In genomic region chr11:106639356-106639692, GRCm38 (mm10) we compare ENCODE assay signal across 15 mouse cellular contexts. TPM values are rescaled to one million over a fixed set of nuclear protein-coding genes. Genes with fewer than 3 reads are reported as not detected.
DNase-seq lines count a peak whose midpoint lies in the region; ATAC-seq and TF ChIP-seq lines count a peak whose summit lies in the region.
"Had no signal": no experiment of that assay in that cellular context is flagged by ENCODE, and none has a peak within 500 bp of the region (broad histone marks: within the 10 kb centered on the region; RNA-seq: fewer than 3 reads in every experiment).

No protein-coding gene starts in this region.

- no peak for DNase-seq in heart, adult 8-10 months (ENCODE audit: low spot score)
- peak; percentile 40 for DNase-seq in lung, postnatal 10 days
- DNase-seq in lung, postnatal 0 days (ENCODE audit: low spot score): no peak
- no peak for DNase-seq in adrenal gland, postnatal 36 days
- no peak for DNase-seq in frontal cortex, postnatal 36 days (ENCODE audit: low spot score in 2 of 2)
- DNase-seq: kidney, adult 18-20 months; midbrain, embryonic 14.5 days had no signal

- peak overlapping the region; percentile 19; the same call in 1 of the 2 replicates for H3K4me2 ChIP-seq in heart, embryonic 12.5 days
- H3K4me2 ChIP-seq in lung, postnatal 0 days (replicated peaks; ENCODE audit: low read depth, low read length): no peak overlapping the region
- 0 out of 2 replicates have a peak overlapping the region, but pooled peaks have one; percentile 6 for H3K4me2 ChIP-seq in forebrain, embryonic 12.5 days
- no peak overlapping the region for H3K4me2 ChIP-seq in stomach, embryonic 14.5 days (replicated peaks; ENCODE audit: low read depth, low read length)
- H3K4me2 ChIP-seq: embryonic facial prominence, embryonic 15.5 days; hindbrain, embryonic 12.5 days; neural tube, embryonic 13.5 days had no signal

- ATAC-seq in heart, embryonic 12.5 days (ENCODE audit: insufficient number of reproducible peaks, low FRiP score): peak; percentile 37; the same call in 1 of the 2 replicates
- no peak for ATAC-seq in lung, postnatal 0 days
- peak; percentile 60; the same call in 1 of the 2 replicates for ATAC-seq in forebrain, embryonic 12.5 days (ENCODE audit: low FRiP score)
- no peak for ATAC-seq in stomach, embryonic 14.5 days (ENCODE audit: insufficient number of reproducible peaks, insufficient read depth, low FRiP score, low read depth)

- H3K27me3 ChIP-seq in heart, embryonic 12.5 days (replicated peaks): no peaks in the 10 kb centered on the region
- no peaks in the 10 kb centered on the region for H3K27me3 ChIP-seq in lung, postnatal 0 days (replicated peaks; ENCODE audit: insufficient read depth, low read length)
- 0 out of 2 replicates have a peak, but pooled peaks cover 5% of the 10 kb centered on the region for H3K27me3 ChIP-seq in forebrain, embryonic 12.5 days
- no peaks in the 10 kb centered on the region for H3K27me3 ChIP-seq in stomach, embryonic 14.5 days (ENCODE audit: control insufficient read depth, insufficient read depth, low read length)
- H3K27me3 ChIP-seq: embryonic facial prominence, embryonic 15.5 days had no signal

- H3K36me3 ChIP-seq in heart, embryonic 12.5 days: no peaks in the 10 kb centered on the region
- H3K36me3 ChIP-seq in lung, postnatal 0 days (ENCODE audit: insufficient read depth, low read length): no peaks in the 10 kb centered on the region
- no peaks in the 10 kb centered on the region for H3K36me3 ChIP-seq in forebrain, embryonic 12.5 days (replicated peaks)
- no peaks in the 10 kb centered on the region for H3K36me3 ChIP-seq in stomach, embryonic 14.5 days (ENCODE audit: control insufficient read depth, insufficient read depth, low read length)
- H3K36me3 ChIP-seq: embryonic facial prominence, embryonic 15.5 days; hindbrain, embryonic 12.5 days; neural tube, embryonic 13.5 days had no signal

- no peak for TF ChIP-seq CTCF in lung, postnatal 0 days (IDR thresholded peaks at IDR 0.05)

- no peak for TF ChIP-seq EP300 in lung, postnatal 0 days (IDR thresholded peaks at IDR 0.05)

- no peaks in the 10 kb centered on the region for H3K9me3 ChIP-seq in heart, embryonic 12.5 days (replicated peaks)
- H3K9me3 ChIP-seq in lung, postnatal 0 days (ENCODE audit: low read length): no peaks in the 10 kb centered on the region
- no peaks in the 10 kb centered on the region for H3K9me3 ChIP-seq in forebrain, embryonic 12.5 days
- no peaks in the 10 kb centered on the region for H3K9me3 ChIP-seq in stomach, embryonic 14.5 days (ENCODE audit: control insufficient read depth, low read depth, low read length)
- H3K9me3 ChIP-seq: embryonic facial prominence, embryonic 15.5 days; hindbrain, embryonic 12.5 days; neural tube, embryonic 13.5 days had no signal

- peak overlapping the region; percentile 43 for H3K27ac ChIP-seq in heart, embryonic 12.5 days (ENCODE audit: poor library complexity, severe bottlenecking)
- H3K27ac ChIP-seq in lung, postnatal 0 days (ENCODE audit: low read length): no peak overlapping the region
- peak overlapping the region; percentile 21; the same call in 1 of the 2 replicates for H3K27ac ChIP-seq in forebrain, embryonic 12.5 days
- H3K27ac ChIP-seq in stomach, embryonic 14.5 days (ENCODE audit: low read length): peak overlapping the region; percentile 62
- H3K27ac ChIP-seq: embryonic facial prominence, embryonic 15.5 days; hindbrain, embryonic 12.5 days; layer of hippocampus, adult 2 months; liver, embryonic 14.5 days; neural tube, embryonic 13.5 days had no signal

- H3K4me3 ChIP-seq in heart, embryonic 12.5 days: no peak overlapping the region
- H3K4me3 ChIP-seq in lung, postnatal 0 days (ENCODE audit: low read depth, low read length): no peak overlapping the region
- no peak overlapping the region for H3K4me3 ChIP-seq in forebrain, embryonic 12.5 days (replicated peaks)
- no peak overlapping the region for H3K4me3 ChIP-seq in stomach, embryonic 14.5 days (ENCODE audit: low read depth, low read length)
- H3K4me3 ChIP-seq: embryonic facial prominence, embryonic 15.5 days; hindbrain, embryonic 12.5 days; layer of hippocampus, adult 2 months; neural tube, embryonic 13.5 days had no signal

- 11% methylated on average over 5 of the region's 5 CpGs for WGBS in heart, embryonic 12.5 days
- 12% methylated on average over 5 of the region's 5 CpGs for WGBS in lung, postnatal 0 days
- 5% methylated on average over 5 of the region's 5 CpGs for WGBS in forebrain, embryonic 12.5 days
- WGBS in stomach, embryonic 14.5 days: 22% methylated on average over 5 of the region's 5 CpGs

- peak overlapping the region; percentile 11; the same call in 1 of the 2 replicates for H3K9ac ChIP-seq in heart, embryonic 12.5 days
- no peak overlapping the region for H3K9ac ChIP-seq in lung, postnatal 0 days (replicated peaks; ENCODE audit: low read depth)
- no peak overlapping the region for H3K9ac ChIP-seq in forebrain, embryonic 12.5 days
- no peak overlapping the region for H3K9ac ChIP-seq in stomach, embryonic 14.5 days (replicated peaks; ENCODE audit: low read depth, low read length)
- H3K9ac ChIP-seq: embryonic facial prominence, embryonic 15.5 days; hindbrain, embryonic 12.5 days; liver, embryonic 14.5 days; neural tube, embryonic 13.5 days had no signal

- peaks cover 26% of the 10 kb centered on the region for H3K4me1 ChIP-seq in heart, embryonic 12.5 days (replicated peaks)
- H3K4me1 ChIP-seq in lung, postnatal 0 days (ENCODE audit: insufficient read depth, low read depth, low read length): peaks cover 9% of the 10 kb centered on the region
- H3K4me1 ChIP-seq in forebrain, embryonic 12.5 days: peaks cover 28% of the 10 kb centered on the region
- peaks cover 12% of the 10 kb centered on the region; the same call in 1 of the 2 replicates for H3K4me1 ChIP-seq in stomach, embryonic 14.5 days (ENCODE audit: control insufficient read depth, insufficient read depth, low read length)

RNA-seq across cellular contexts. Expression of gene Tex2, which starts 26.1 kb away (rescaled TPM):
- 19.8 and 20.2 TPM in 2 replicates for polyA plus RNA-seq in heart, embryonic 12.5 days (2016; fragmentation: Nextera tagmentation; extraction: Ambion mirVana)
- total RNA-seq in heart, adult 8-10 months (2022): 10 to 100 TPM; 37.9 to 56.9 (median 45.0) TPM
- polyA plus RNA-seq in lung, postnatal 0 days (2015; fragmentation: Nextera tagmentation; extraction: Ambion mirVana): 8.9 and 9.6 TPM in 2 replicates
- 10.5 and 10.7 TPM in 2 replicates for polyA plus RNA-seq in forebrain, embryonic 12.5 days (2016; fragmentation: Nextera tagmentation; extraction: Ambion mirVana)
- polyA plus RNA-seq in stomach, embryonic 14.5 days (2014; fragmentation: Nextera tagmentation; extraction: Ambion mirVana): 9.8 and 11.7 TPM in 2 replicates
- 10 to 100 TPM; 52.3 to 54.4 TPM for total RNA-seq in adrenal gland, postnatal 36 days (2021)

Comparison
In these comparisons a context has a peak if more than half of its experiments do, and no peak if none do; other contexts are left out.
1. ATAC-seq: peak in heart, embryonic 12.5 days (single experiment) and forebrain, embryonic 12.5 days (single experiment); none in lung, postnatal 0 days (single experiment) and stomach, embryonic 14.5 days (single experiment).
2. H3K4me2 ChIP-seq: peak in heart, embryonic 12.5 days (single experiment) and forebrain, embryonic 12.5 days (single experiment); none in lung, postnatal 0 days (single experiment) and stomach, embryonic 14.5 days (single experiment).